Comparison of ENCODE assay signal across 22 mouse cellular contexts in the genomic region with DNA sequence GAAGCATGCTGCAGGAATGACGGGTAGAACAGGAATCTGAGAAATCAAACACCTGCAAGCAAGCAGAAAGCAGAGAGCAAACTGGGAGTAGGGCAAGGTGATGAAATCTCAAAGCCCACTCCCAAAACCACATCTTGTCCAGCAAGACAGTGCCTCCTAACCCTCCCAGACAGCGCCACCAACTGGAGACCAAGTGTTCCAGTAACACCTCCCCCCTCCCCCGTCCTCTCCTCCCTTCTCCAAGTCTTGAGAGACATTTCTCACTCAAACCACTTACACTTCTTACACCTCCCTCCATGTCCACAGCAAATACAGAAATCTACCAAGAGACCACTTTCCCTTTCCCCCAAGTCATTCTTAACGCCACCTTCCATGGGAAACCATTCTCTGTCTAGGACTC. TPM values are rescaled to one million over a fixed set of nuclear protein-coding genes. Genes with fewer than 3 reads are reported as not detected.
DNase-seq lines count a peak whose midpoint lies in the region; ATAC-seq and TF ChIP-seq lines count a peak whose summit lies in the region.
"Had no signal": no experiment of that assay in that cellular context is flagged by ENCODE, and none has a peak within 500 bp of the region (broad histone marks: within the 10 kb centered on the region; RNA-seq: fewer than 3 reads in every experiment).

No protein-coding gene starts in this region.

- no peaks in the 10 kb centered on the region for H3K27me3 ChIP-seq in forebrain, postnatal 0 days (ENCODE audit: insufficient read depth, low read length)
- H3K27me3 ChIP-seq in forebrain, embryonic 15.5 days: no peaks in the 10 kb centered on the region
- H3K27me3 ChIP-seq: embryonic facial prominence, embryonic 13.5 days; limb, embryonic 15.5 days; midbrain, embryonic 13.5 days had no signal

- no peaks in the 10 kb centered on the region for H3K4me1 ChIP-seq in forebrain, postnatal 0 days (ENCODE audit: insufficient read depth)
- H3K4me1 ChIP-seq in forebrain, embryonic 15.5 days: peaks cover 21% of the 10 kb centered on the region
- H3K4me1 ChIP-seq: embryonic facial prominence, embryonic 13.5 days; limb, embryonic 10.5 days; limb, embryonic 15.5 days; megakaryocyte, embryonic 14.5 days had no signal

- DNase-seq in forebrain, postnatal 0 days: no peak
- DNase-seq in left cerebral cortex, postnatal 4 days: peak; percentile 19
- DNase-seq in left cerebral cortex, adult 11 months (ENCODE audit: low spot score): no peak
- peak; percentile 44 for DNase-seq in testis, postnatal 10 days (ENCODE audit: low spot score)
- DNase-seq in testis, postnatal 14 days (ENCODE audit: low spot score): no peak
- DNase-seq in ZHBTc4 (ENCODE audit: low read depth, low spot score): peak; percentile 42
- no peak for DNase-seq in gastrocnemius, postnatal 4 days (ENCODE audit: low spot score in 2 of 2)
- DNase-seq: adrenal gland, postnatal 10 days; cerebellum, adult 9-10 months; heart, postnatal 14 days; kidney, adult 8-10 months; kidney, postnatal 10 days; lung, postnatal 36 days; thymus, postnatal 14 days had no signal

- no peak overlapping the region for H3K4me2 ChIP-seq in forebrain, postnatal 0 days (ENCODE audit: low read depth)
- no peak overlapping the region for H3K4me2 ChIP-seq in forebrain, embryonic 15.5 days (replicated peaks)
- H3K4me2 ChIP-seq: embryonic facial prominence, embryonic 13.5 days; limb, embryonic 15.5 days; midbrain, embryonic 13.5 days had no signal

- intact Hi-C loops in left cerebral cortex, postnatal 4 days (cut with DNase I): no loop called here

- H3K27ac ChIP-seq in forebrain, postnatal 0 days (ENCODE audit: low read depth, low read length): no peak overlapping the region
- no peak overlapping the region for H3K27ac ChIP-seq in forebrain, embryonic 15.5 days (replicated peaks)
- H3K27ac ChIP-seq: embryonic facial prominence, embryonic 13.5 days; forebrain, embryonic 10.5 days; limb, embryonic 10.5 days; limb, embryonic 15.5 days; midbrain, embryonic 13.5 days had no signal

- TF ChIP-seq CTCF in forebrain, postnatal 0 days (IDR thresholded peaks at IDR 0.05; ENCODE audit: low read depth): peak; percentile 15; the same call in 1 of the 2 replicates

- 85% methylated on average over 4 of the region's 4 CpGs for WGBS in forebrain, postnatal 0 days
- 82% methylated on average over 4 of the region's 4 CpGs for WGBS in forebrain, embryonic 15.5 days

- no peak for ATAC-seq in forebrain, postnatal 0 days
- ATAC-seq in forebrain, embryonic 15.5 days (replicated peaks): no peak
- ATAC-seq: forebrain, embryonic 16.5 days; midbrain, embryonic 13.5 days had no signal

- H3K4me3 ChIP-seq in forebrain, postnatal 0 days (ENCODE audit: low read depth, low read length): no peak overlapping the region
- H3K4me3 ChIP-seq in forebrain, embryonic 15.5 days: no peak overlapping the region
- H3K4me3 ChIP-seq: embryonic facial prominence, embryonic 13.5 days; forebrain, embryonic 10.5 days; limb, embryonic 10.5 days; limb, embryonic 15.5 days; megakaryocyte, embryonic 14.5 days; midbrain, embryonic 13.5 days had no signal

- H3K9ac ChIP-seq in forebrain, postnatal 0 days: no peak overlapping the region
- no peak overlapping the region for H3K9ac ChIP-seq in forebrain, embryonic 15.5 days (replicated peaks)
- H3K9ac ChIP-seq: embryonic facial prominence, embryonic 13.5 days; limb, embryonic 15.5 days; midbrain, embryonic 13.5 days had no signal

- H3K36me3 ChIP-seq in forebrain, postnatal 0 days (ENCODE audit: insufficient read depth): no peaks in the 10 kb centered on the region
- H3K36me3 ChIP-seq in forebrain, embryonic 15.5 days: no peaks in the 10 kb centered on the region
- H3K36me3 ChIP-seq: embryonic facial prominence, embryonic 13.5 days; forebrain, embryonic 10.5 days; limb, embryonic 10.5 days; limb, embryonic 15.5 days; midbrain, embryonic 13.5 days had no signal

- no peaks in the 10 kb centered on the region for H3K9me3 ChIP-seq in forebrain, postnatal 0 days (ENCODE audit: low read length)
- no peaks in the 10 kb centered on the region for H3K9me3 ChIP-seq in forebrain, embryonic 15.5 days
- H3K9me3 ChIP-seq: embryonic facial prominence, embryonic 13.5 days; forebrain, embryonic 10.5 days; limb, embryonic 10.5 days; limb, embryonic 15.5 days; megakaryocyte, embryonic 14.5 days; midbrain, embryonic 13.5 days had no signal

RNA-seq across cellular contexts. Expression of a gene that starts 51.4 kb away (rescaled TPM):
- total RNA-seq in forebrain, postnatal 0 days (2014; rRNA removed): 8.8 and 11.0 TPM in 2 replicates
- polyA plus RNA-seq in forebrain, postnatal 0 days (2015; fragmentation: Nextera tagmentation; extraction: Ambion mirVana): 6.3 and 8.3 TPM in 2 replicates
- 4.0 and 5.2 TPM in 2 replicates for polyA plus RNA-seq in forebrain, embryonic 15.5 days (2015; fragmentation: Nextera tagmentation; extraction: Ambion mirVana)
- total RNA-seq in left cerebral cortex, postnatal 4 days (2021): 10 to 100 TPM; 11.2 to 13.3 TPM
- under 1 TPM; 0.54 to 0.70 TPM for total RNA-seq in gastrocnemius, postnatal 4 days (2021)

Comparison
In these comparisons a context has a peak if more than half of its experiments do, and no peak if none do; other contexts are left out.
1. DNase-seq: peak in left cerebral cortex, postnatal 4 days (single experiment), testis, postnatal 10 days (single experiment) and ZHBTc4 (single experiment); none in forebrain, postnatal 0 days (single experiment), left cerebral cortex, adult 11 months (single experiment), testis, postnatal 14 days (single experiment) and gastrocnemius, postnatal 4 days (0 of 2).